Mouse (Mus musculus) heart, adult 2 months (tissue): ENCODE measurements around the gene Gfod1. TPM values are rescaled to one million over a fixed set of nuclear protein-coding genes. Genes with fewer than 3 reads are reported as not detected.

Experiments
- DNase-seq, 2 experiments: peaks; one replicate each; pipeline ENCODE4 v3.0.0; 2021
- H3K27ac ChIP-seq: fragments of 200-600 bp; 2 replicates; pipeline ENCODE4 v1.8.1; 2022
- H3K27me3 ChIP-seq: fragments of 200-500 bp; 2 replicates; pipeline ENCODE4 v1.6.1; 2012; ENCODE audit warnings: mild to moderate bottlenecking, low read length, inconsistent platforms, mixed read lengths; ENCODE audit not compliant: control insufficient read depth, insufficient read depth
- H3K36me3 ChIP-seq: fragments of 200-500 bp; 2 replicates; pipeline ENCODE4 v1.6.1; 2012; ENCODE audit warnings: low read length, inconsistent platforms; ENCODE audit not compliant: control insufficient read depth, insufficient read depth
- H3K4me1 ChIP-seq: fragments of 200-500 bp; 2 replicates; pipeline ENCODE4 v1.6.1; 2011; ENCODE audit warnings: low read length; ENCODE audit not compliant: control insufficient read depth, insufficient read depth
- H3K4me3 ChIP-seq: fragments of 200-600 bp; 2 replicates; pipeline ENCODE4 v1.8.1; 2022
- H3K79me2 ChIP-seq: fragments of 200-500 bp; replicated peaks from 2 replicates; pipeline ENCODE4 v1.6.1; 2012; ENCODE audit warnings: mild to moderate bottlenecking, inconsistent platforms, low read length, moderate library complexity, mixed read lengths; ENCODE audit not compliant: control insufficient read depth, insufficient read depth
- H3K9ac ChIP-seq: fragments of 200-500 bp; 2 replicates; pipeline ENCODE4 v1.6.1; 2012; ENCODE audit warnings: low read depth, mild to moderate bottlenecking, control low read depth, inconsistent platforms, low read length, mixed read lengths
- CTCF ChIP-seq: fragments of 200-600 bp; IDR thresholded peaks from 2 replicates; pipeline ENCODE4 v1.8.1; 2022; ENCODE audit warnings: antibody characterized with exemption, mild to moderate bottlenecking, moderate library complexity
- EP300 ChIP-seq: fragments of 200-500 bp; IDR thresholded peaks from 2 replicates; pipeline ENCODE4 v1.6.1; 2011; ENCODE audit warnings: low read depth, low read length, control low read depth; ENCODE audit not compliant: insufficient read depth
- POLR2A ChIP-seq: fragments of 200-500 bp; IDR thresholded peaks from 2 replicates; pipeline ENCODE4 v1.6.1; 2011; ENCODE audit warnings: mild to moderate bottlenecking, low read depth, low read length, control low read depth; ENCODE audit not compliant: insufficient read depth
- WGBS: fragments of 180-500 bp; shearing (Covaris S2); methylation state at CpG from one replicate; pipeline ENCODE4 v1.1.7; 2018; 5-methylcytosine and 5-hydroxymethylcytosine counted together
- intact Hi-C: fragments of 180-260 bp; cut with DNase I; formaldehyde crosslinking; loops from one replicate; pipeline ENCODE4 v1.15.1; 2025
- long read RNA-seq: library from polyadenylated mRNA; stranded (forward); transcript quantifications from one replicate; pipeline ENCODE4 v2.0.0, GENCODE M21; 2021
- polyA plus RNA-seq: library from polyadenylated mRNA; depleted of rRNA; stranded (reverse); fragments of >200 nt; gene quantifications from 2 replicates; pipeline ENCODE4 v1.2.3, GENCODE M21; 2012; rRNA removed
- total RNA-seq, 2 experiments: library from RNA; stranded (reverse); gene quantifications; 2 replicates each; pipeline ENCODE4 v1.2.3; 2021

Gene Gfod1
- total RNA-seq (10 to 100 TPM; 33.7 to 34.1 TPM), polyA plus RNA-seq (9.5 and 19.2 TPM in 2 replicates)
- long read RNA-seq, partial matches to known transcripts, result 0 of 18 reads
- long read RNA-seq, other reads (novel, unspliced or antisense), result 15 of 18 reads

- 2% methylated on average over 53 of the region's 53 CpGs for WGBS
- Histone ChIP-seq H3K27ac (peak within 1 kb of the TSS; percentile 96), H3K79me2 (no peaks in the 10 kb centered on the region), H3K9ac (peak within 1 kb of the TSS; percentile 86), H3K4me3 (peak within 1 kb of the TSS; percentile 83), H3K36me3 (peaks cover 3% of the 10 kb centered on the region; the same call in 1 of the 2 replicates), H3K4me1 (peaks cover 15% of the 10 kb centered on the region), H3K27me3 (no peaks in the 10 kb centered on the region)
- 0 out of 2 replicates have a peak, but pooled peaks have one; percentile 50 for TF ChIP-seq EP300
- peak; percentile 88 for TF ChIP-seq POLR2A
- peak; percentile 65 for TF ChIP-seq CTCF
- intact Hi-C loops, result loop anchor here (5.0 kb wide), 2 partner anchors 42 to 122 kb away; no protein-coding TSS in a partner anchor
- DNase-seq, result peak; percentile 97 to 99
Measured at GRCm38 (mm10) chr13:43304018-43304431, at the start of gene Gfod1. Gene Gfod1, minus strand, starts transcription at chr13:43304172.

GRCm38 (mm10) chr13:43353356-43353755, 49.4 kb upstream of the Gfod1 start:
- H3K79me2 ChIP-seq, result no peaks in the 10 kb centered on the region
- no peak overlapping the region for H3K9ac ChIP-seq
- peaks cover 2% of the 10 kb centered on the region for H3K4me1 ChIP-seq
- no peaks in the 10 kb centered on the region for H3K27me3 ChIP-seq
- no peak overlapping the region for H3K4me3 ChIP-seq
- no peaks in the 10 kb centered on the region for H3K36me3 ChIP-seq
- 66% methylated on average over 4 of the region's 4 CpGs for WGBS
- intact Hi-C loops, result no loop called here
- DNase-seq, result no peak
- TF ChIP-seq CTCF (no peak), EP300 (no peak), POLR2A (no peak)
- no peak overlapping the region for H3K27ac ChIP-seq

- no peaks in the 10 kb centered on the region for H3K36me3 ChIP-seq
- no peak overlapping the region for H3K27ac ChIP-seq
- peaks cover 3% of the 10 kb centered on the region for H3K4me1 ChIP-seq
- H3K9ac ChIP-seq, result no peak overlapping the region
- no peak for DNase-seq
- no peaks in the 10 kb centered on the region for H3K79me2 ChIP-seq
- no peaks in the 10 kb centered on the region for H3K27me3 ChIP-seq
- no peak overlapping the region for H3K4me3 ChIP-seq
- 47% methylated on average over 9 of the region's 9 CpGs for WGBS
- intact Hi-C loops, result no loop called here
- TF ChIP-seq CTCF (no peak), POLR2A (no peak), EP300 (no peak)
Measured at GRCm38 (mm10) chr13:43350489-43351169, 46.7 kb upstream of the Gfod1 start.

- 80% methylated on average over 8 of the region's 8 CpGs for WGBS
- TF ChIP-seq CTCF (no peak), EP300 (no peak), POLR2A (no peak)
Measured at GRCm38 (mm10) chr13:43349376-43349775, 45.4 kb upstream of the Gfod1 start.

GRCm38 (mm10) chr13:43346825-43347224, 42.9 kb upstream of the Gfod1 start:
- intact Hi-C loops, result no loop called here
- no peak for DNase-seq
- Histone ChIP-seq H3K79me2 (no peaks in the 10 kb centered on the region), H3K27ac (no peak overlapping the region), H3K27me3 (no peaks in the 10 kb centered on the region), H3K4me3 (no peak overlapping the region), H3K4me1 (peaks cover 3% of the 10 kb centered on the region), H3K36me3 (no peaks in the 10 kb centered on the region), H3K9ac (no peak overlapping the region)
- TF ChIP-seq EP300, result no peak
- no peak for TF ChIP-seq POLR2A
- no peak for TF ChIP-seq CTCF

More at GRCm38 (mm10) chr13:43349376-43349775, 45.4 kb upstream of the Gfod1 start:
- no peaks in the 10 kb centered on the region for H3K36me3 ChIP-seq
- no peaks in the 10 kb centered on the region for H3K27me3 ChIP-seq
- no peak overlapping the region for H3K9ac ChIP-seq
- no peaks in the 10 kb centered on the region for H3K79me2 ChIP-seq
- H3K4me3 ChIP-seq, result no peak overlapping the region
- DNase-seq, result no peak
- H3K27ac ChIP-seq, result no peak overlapping the region
- H3K4me1 ChIP-seq, result peaks cover 3% of the 10 kb centered on the region
- intact Hi-C loops, result no loop called here

- H3K4me1 ChIP-seq, result no peaks in the 10 kb centered on the region
- no peak for DNase-seq
- no peak overlapping the region for H3K9ac ChIP-seq
- no peak overlapping the region for H3K4me3 ChIP-seq
- H3K27me3 ChIP-seq, result no peaks in the 10 kb centered on the region
- H3K27ac ChIP-seq, result no peak overlapping the region
- WGBS, result 60% methylated on average over 4 of the region's 4 CpGs
- TF ChIP-seq CTCF (no peak), EP300 (no peak), POLR2A (no peak)
- no peaks in the 10 kb centered on the region for H3K36me3 ChIP-seq
- no peaks in the 10 kb centered on the region for H3K79me2 ChIP-seq
- intact Hi-C loops, result no loop called here
Measured at GRCm38 (mm10) chr13:43338632-43339031, 34.7 kb upstream of the Gfod1 start.
